Mouse (Mus musculus) thymus, postnatal 25 days (tissue): Measurements from ENCODE around the gene Trpm8.

Source experiments
- DNase-seq: peaks from one replicate; pipeline ENCODE4 v3.0.0; 2022

The Trpm8 gene

GRCm38 (mm10) chr1:88248658-88249057 is 28.8 kb upstream of the Trpm8 start:
- no peak for DNase-seq

GRCm38 (mm10) chr1:88249596-88249995 is 27.9 kb upstream of the Trpm8 start:
- no peak for DNase-seq

GRCm38 (mm10) chr1:88250023-88250422 is 27.4 kb upstream of the Trpm8 start:
- no peak for DNase-seq

- no peak for DNase-seq
Observed at GRCm38 (mm10) chr1:88253106-88253505, 24.4 kb upstream of the Trpm8 start.

DNA sequence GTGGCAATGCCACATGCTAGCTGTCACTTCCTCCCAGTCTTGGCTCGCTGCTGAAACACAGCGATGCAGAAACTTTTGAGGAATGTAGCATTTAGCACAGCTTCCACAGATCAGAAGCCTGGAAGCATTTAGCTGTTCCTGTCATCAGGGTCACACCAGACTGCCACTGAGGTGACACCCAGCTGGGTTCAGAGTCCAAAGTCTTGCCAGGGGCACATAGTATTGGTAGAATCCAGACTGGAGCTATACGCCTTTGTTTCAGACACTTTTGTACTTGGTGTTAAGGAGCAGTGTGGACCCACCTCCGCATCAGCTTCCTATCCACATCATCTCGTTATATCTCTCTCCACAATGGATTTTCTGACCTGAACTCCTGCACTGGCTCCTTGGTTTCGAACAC is 23.9 kb upstream of the Trpm8 start:
- no peak for DNase-seq

GRCm38 (mm10) chr1:88254793-88255465 is 22.5 kb upstream of the Trpm8 start:
- DNase-seq, result no peak

GRCm38 (mm10) chr1:88255466-88255857 is 22.0 kb upstream of the Trpm8 start:
- no peak for DNase-seq

DNA sequence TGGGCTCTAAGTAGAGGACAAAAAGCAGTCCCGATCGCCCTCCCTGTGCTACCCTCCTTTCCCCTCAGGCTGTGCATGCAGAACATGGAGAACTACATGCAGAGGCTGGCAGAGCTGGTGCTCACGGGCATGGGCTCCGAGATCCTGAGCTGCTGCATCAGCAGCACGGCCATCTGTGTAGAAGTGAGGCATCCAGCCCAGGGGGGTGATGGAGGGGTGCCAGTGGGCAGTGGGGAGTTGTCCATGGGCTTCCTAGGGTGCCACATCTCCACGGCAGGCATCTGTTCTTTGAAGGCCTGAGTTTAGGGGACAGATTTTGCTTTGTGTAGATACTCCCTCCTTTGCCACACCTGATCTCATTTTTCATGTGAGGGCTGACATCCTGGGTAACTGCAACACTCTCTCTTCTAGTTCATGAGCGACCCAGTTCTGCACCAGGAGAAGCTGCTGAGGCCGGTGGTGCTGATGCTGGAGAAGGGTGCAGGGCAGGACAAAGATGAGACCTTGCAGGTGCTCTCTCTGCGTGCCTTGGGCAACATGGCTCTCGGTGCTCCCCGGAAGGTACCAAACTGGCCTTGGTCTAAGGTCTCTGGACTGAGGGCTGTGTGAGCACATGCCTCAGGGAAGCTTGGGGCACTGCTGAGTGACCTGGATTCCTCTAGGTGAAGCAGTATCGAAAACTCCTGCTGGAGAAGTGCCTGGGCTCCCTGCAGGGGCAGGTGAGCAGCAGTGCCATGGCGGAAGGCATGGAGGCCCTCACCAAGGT is 21.3 kb upstream of the Trpm8 start:
- DNase-seq, result no peak

DNA sequence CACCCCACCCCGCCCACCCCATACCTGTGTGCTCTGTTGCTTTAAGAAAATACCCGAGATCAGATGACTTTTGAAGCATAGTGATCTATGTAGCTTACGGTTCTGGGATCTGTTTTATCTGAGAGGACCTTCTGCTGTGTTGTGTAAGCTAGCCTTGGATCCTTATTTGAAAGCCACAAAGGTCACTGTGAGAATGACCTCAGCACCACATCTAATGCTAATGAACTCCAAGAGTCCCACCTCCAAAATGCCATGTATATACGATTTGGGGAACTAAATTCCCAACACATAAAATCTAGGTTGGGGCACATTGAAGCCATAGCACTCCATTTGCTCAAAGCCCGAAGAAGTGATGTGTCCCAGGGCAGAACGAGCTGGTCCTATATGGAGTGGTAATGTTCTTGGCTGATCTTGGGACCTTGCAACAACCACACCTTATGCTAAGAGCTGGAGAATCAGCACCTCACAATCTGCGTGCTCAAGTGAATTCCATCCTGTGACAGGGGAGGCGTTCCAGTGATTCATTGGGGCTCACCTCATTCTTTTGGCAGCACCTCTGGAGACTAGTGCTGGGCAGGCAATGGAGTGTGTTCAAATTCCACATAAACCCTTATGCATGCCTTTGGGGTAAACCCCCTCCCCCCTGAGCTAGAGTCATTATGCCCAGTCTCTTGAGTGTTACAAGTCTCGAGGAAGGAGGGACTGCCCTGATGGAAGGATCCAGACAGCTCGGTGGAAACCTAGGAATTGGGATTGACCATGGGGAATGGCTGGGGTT is 20.4 kb upstream of the Trpm8 start:
- DNase-seq, result no peak

GRCm38 (mm10) chr1:88257681-88258080 is 19.8 kb upstream of the Trpm8 start:
- DNase-seq, result no peak

- no peak for DNase-seq
Observed at GRCm38 (mm10) chr1:88258361-88258760, 19.1 kb upstream of the Trpm8 start.

DNA sequence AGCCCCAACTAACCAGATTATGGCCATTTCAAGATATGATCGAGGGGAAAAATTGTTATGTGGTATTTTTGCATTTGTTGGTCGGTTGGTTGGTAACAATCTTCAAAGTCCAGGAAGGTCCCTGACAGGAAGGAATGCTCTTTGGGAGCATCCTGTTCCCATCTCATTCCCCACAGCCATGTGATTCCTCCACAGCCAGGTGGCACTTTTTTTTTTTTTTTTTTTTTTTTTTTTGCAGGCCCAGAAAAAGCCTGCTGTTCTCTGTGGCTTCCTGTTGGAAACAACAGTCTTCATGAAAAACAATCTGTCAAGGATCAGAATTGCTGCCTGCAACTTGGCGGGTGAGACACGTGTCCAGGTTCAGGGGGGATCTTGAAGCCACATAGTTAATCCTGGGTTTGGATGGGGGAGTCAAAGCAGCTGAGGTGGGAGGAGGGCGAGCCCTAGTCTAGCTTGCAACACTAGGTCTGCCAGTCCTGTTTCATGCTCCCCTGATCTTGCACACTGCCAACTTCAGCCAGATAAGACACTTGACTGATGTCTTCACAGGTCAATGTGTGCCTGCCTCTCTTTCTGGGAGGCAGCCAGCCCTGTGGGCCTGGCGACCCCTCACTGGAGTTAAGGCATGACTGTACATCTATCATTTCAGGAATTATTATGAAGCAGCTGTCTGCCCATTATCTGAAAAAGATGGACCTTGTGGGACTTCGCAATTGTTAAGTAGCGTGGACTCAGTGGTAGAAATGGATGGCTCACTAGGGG is 18.4 kb upstream of the Trpm8 start:
- DNase-seq, result peak; percentile 36

DNA sequence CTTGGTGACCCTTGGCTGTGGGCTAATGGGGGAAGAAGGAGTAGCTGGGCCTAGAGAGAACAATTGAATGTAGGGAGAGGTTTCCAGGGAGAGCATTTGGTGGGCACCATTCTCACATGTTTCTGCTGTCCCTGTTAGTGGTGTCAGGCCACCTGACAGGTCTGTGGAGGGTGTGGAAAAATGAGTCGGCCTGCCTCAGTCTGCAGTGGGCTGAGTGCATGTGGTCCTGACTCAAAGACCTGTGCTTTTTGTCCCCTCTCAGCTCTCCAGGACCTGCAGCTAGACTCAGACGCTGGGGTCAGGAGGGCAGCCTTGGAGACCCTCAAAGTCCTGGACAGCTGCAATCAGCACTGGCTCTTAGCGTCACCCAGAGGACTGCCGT is 17.8 kb upstream of the Trpm8 start:
- no peak for DNase-seq

DNA sequence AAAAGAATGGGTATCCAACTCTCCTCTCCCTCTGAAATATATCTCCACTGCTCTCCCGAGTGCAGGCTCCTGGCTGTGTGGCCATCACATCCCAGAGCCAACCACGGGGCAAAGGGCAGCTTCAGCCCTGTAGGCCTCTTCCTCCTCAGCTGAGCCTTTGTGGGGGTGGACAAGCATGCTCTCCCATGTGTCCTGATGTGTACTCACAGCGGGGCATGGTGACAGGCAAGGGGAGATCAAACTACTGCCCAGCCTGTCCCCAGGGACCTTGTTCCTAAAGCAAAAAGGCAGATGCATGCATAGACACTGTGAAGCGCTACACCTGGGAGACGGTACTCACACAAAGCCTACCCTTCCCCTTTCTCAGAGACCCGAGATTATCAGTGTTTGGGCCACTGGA is 17.3 kb upstream of the Trpm8 start:
- DNase-seq, result no peak

DNA sequence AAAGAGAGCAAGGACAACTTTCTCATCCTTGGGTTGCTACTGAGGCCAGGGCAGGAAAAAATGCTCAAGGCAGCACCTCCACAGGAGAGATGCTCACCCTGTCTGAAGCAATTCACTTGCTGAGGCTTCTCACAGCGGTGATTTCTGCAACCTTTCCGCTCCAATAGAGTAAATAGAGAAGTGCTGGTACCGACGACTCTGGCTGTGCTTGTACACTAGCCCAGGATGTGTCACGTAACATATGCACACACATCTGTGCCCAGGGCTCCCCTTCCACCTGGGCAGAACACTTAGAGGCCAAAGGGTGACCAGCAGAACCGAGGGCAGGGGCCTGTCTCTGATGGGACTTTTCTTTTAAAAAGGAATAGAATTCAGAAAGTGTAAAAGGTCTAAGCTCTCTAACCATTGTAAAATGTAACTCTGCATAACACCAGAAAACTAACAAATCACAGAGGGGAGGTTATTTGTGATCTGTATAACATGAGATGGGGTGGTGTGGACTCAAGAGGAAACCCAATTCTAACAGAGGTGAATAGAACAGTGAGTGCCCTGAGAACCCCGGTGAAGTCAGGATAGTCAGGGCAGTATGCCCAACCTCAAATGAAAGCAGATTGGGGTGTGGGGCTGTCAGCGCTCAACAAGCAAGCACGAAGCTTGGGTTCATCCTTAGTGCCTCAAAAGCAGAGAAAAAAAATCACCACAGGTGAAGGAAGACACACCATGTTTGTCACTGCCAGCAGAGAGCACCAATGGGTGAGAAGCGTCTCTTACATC is 16.7 kb upstream of the Trpm8 start:
- no peak for DNase-seq

DNA sequence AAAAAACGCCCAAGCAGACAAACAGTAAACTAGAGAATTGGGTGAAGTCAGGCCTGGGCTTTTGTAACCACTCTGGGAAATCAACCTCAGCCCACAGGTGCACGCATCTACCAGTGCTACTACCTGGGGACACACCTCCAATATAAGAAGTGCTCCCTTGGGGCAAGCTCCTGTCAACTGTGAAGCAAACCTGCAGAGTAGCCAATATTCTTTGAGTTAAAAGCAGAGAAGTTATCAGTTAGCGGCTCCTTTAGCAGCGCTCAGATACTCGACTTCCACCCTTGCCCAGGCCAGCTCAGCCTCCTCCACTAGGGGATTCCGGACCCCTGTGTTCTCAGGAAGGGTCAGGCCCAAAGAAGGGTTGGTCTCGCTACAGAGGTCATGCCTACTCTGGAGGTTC is 15.8 kb upstream of the Trpm8 start:
- no peak for DNase-seq

- DNase-seq, result no peak
Observed at GRCm38 (mm10) chr1:88262255-88262654, 15.2 kb upstream of the Trpm8 start.

- DNase-seq, result no peak
Observed at GRCm38 (mm10) chr1:88262961-88263360, 14.5 kb upstream of the Trpm8 start.

GRCm38 (mm10) chr1:88263778-88264177 is 13.7 kb upstream of the Trpm8 start:
- DNase-seq, result no peak

- no peak for DNase-seq
Observed at GRCm38 (mm10) chr1:88264237-88264868, 13.1 kb upstream of the Trpm8 start.

DNA sequence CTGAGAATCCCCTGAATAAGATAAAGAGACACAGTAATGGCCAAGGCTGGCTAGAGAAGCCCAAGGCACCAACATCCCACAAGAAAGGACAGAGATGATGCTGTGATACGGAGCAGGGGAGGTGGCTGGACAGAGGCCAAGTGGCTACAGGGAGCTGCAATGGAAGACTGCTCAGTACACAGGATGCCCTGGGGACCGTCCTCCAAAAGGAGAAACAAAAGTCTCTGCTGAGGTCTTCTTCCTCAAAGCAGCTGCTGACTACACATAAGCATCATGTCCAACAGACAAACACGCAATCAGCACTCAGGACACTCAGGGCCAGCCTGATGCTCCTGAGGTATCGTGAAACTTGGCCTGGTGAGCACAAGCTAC is 12.6 kb upstream of the Trpm8 start:
- DNase-seq, result no peak

GRCm38 (mm10) chr1:88266123-88266522 is 11.3 kb upstream of the Trpm8 start:
- no peak for DNase-seq
